Mouse (Mus musculus) hindbrain, embryonic 15.5 days (tissue): ENCODE measurements at regions not wholly inside any gene's neighbourhood (a gene's known extent, or its start where the extent isn't known, plus 50 kb on each side); places are given as distances from the start of the nearest gene placed in this dataset.

Experiments used
- ATAC-seq: fragments of 200-750 bp; cut with Nextera tagmentation; 2 replicates; pipeline ENCODE4 v1.8.0; 2017; ENCODE audit warnings: low read depth, moderate number of reproducible peaks, moderate TSS enrichment; ENCODE audit not compliant: low FRiP score
- H3K27ac ChIP-seq: fragments of 300-500 bp; sonication (generic); replicated peaks from 2 replicates; pipeline ENCODE4 v1.5.1; 2015; ENCODE audit warnings: mild to moderate bottlenecking, inconsistent platforms
- H3K27me3 ChIP-seq: fragments of 300-500 bp; sonication (generic); 2 replicates; pipeline ENCODE4 v1.6.1; 2015; ENCODE audit warnings: control low read depth, inconsistent platforms
- H3K36me3 ChIP-seq: fragments of 300-500 bp; sonication (generic); 2 replicates; pipeline ENCODE4 v1.6.1; 2015; ENCODE audit warnings: control low read depth, inconsistent platforms
- H3K4me1 ChIP-seq: fragments of 300-500 bp; sonication (generic); replicated peaks from 2 replicates; pipeline ENCODE4 v1.6.1; 2015; ENCODE audit warnings: control low read depth, inconsistent platforms
- H3K4me2 ChIP-seq: fragments of 300-500 bp; sonication (generic); 2 replicates; pipeline ENCODE4 v1.6.1; 2015; ENCODE audit warnings: moderate library complexity, mild to moderate bottlenecking, inconsistent platforms
- H3K4me3 ChIP-seq: fragments of 300-500 bp; sonication (generic); 2 replicates; pipeline ENCODE4 v1.5.1; 2015; ENCODE audit warnings: mild to moderate bottlenecking, inconsistent platforms
- H3K9ac ChIP-seq: fragments of 300-500 bp; sonication (generic); 2 replicates; pipeline ENCODE4 v1.6.1; 2015; ENCODE audit warnings: inconsistent platforms
- H3K9me3 ChIP-seq: fragments of 300-500 bp; sonication (generic); 2 replicates; pipeline ENCODE4 v1.6.1; 2016; ENCODE audit warnings: control low read depth, inconsistent platforms
- WGBS: fragments of 180-500 bp; shearing (Covaris S2); methylation state at CpG from one replicate; pipeline ENCODE4 v1.1.7; 2015; 5-methylcytosine and 5-hydroxymethylcytosine counted together

DNA sequence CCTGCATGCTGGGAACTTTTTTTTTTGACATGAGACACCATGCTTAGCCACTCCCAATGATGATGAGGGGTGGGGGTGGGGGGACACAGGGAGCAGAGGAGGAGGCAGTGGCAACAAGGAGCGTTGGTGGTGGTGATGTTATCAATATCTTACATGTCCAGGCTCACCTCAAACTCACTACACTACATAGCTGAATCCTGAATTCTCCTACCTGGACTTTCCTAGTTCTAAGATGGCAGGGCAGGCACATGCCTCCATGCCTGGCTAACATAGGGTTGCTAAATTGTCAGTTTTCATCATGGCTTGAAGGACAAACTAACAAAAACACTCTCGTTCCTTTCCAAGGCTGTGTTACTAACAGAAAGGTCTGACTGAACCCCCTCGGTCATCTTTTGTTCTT lies 170.6 kb upstream of the Zfp637 start:
- Histone ChIP-seq H3K36me3 (no peaks in the 10 kb centered on the region), H3K4me2 (no peak overlapping the region), H3K27me3 (no peaks in the 10 kb centered on the region), H3K4me1 (no peaks in the 10 kb centered on the region), H3K27ac (no peak overlapping the region), H3K4me3 (no peak overlapping the region), H3K9ac (no peak overlapping the region), H3K9me3 (no peaks in the 10 kb centered on the region)
- WGBS: 57% methylated on average over 3 of the region's 3 CpGs
- no peak for ATAC-seq

DNA sequence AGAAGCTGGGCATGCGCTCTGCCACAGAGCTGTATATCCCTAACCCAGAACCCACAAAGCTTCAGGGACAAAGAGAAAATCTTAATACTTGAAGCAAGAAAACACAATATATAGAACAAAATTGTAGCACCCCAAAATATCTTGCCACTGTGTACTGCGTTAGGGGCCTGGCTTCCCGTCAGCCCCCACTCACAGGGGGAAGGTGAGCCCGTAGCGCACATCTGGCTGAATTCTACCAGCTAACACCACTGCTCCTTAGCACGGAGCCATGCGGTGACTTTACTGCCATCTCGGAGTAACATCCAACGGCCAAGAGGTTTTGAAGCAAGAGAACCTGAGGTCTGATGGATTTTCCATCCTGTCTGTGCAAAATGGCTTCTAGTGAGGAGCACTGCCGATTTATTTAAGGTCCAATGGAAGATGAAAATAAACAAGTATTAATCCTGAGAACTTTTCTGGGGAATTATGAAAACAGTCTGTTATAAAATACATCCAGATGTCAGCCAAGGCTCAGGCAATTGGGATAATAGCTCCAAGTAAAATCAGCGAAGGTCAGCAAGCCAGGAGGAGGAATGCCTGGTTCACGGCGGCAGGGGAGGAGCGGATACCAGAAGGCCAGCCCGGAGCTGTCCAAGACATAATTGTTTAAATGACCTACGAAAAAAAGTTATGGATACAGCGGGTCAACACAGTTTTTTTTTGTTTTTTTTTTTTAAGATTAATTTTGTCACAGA lies 170.0 kb upstream of the Zfp637 start:
- no peak overlapping the region for H3K9ac ChIP-seq
- H3K9me3 ChIP-seq: no peaks in the 10 kb centered on the region
- no peak overlapping the region for H3K4me3 ChIP-seq
- H3K27me3 ChIP-seq: no peaks in the 10 kb centered on the region
- no peaks in the 10 kb centered on the region for H3K36me3 ChIP-seq
- no peak overlapping the region for H3K27ac ChIP-seq
- WGBS: 82% methylated on average over 17 of the region's 17 CpGs
- H3K4me2 ChIP-seq: no peak overlapping the region
- no peak for ATAC-seq
- H3K4me1 ChIP-seq: no peaks in the 10 kb centered on the region

- ATAC-seq: no peak
- Histone ChIP-seq H3K4me2 (no peak overlapping the region), H3K9ac (no peak overlapping the region), H3K27ac (no peak overlapping the region), H3K9me3 (no peaks in the 10 kb centered on the region), H3K27me3 (no peaks in the 10 kb centered on the region), H3K36me3 (no peaks in the 10 kb centered on the region), H3K4me3 (no peak overlapping the region), H3K4me1 (no peaks in the 10 kb centered on the region)
- WGBS: 59% methylated on average over 15 of the region's 15 CpGs
These were observed 165.8 kb upstream of the Zfp637 start for GRCm38 (mm10) chr6:117675059-117675800.

- H3K4me1 ChIP-seq: no peaks in the 10 kb centered on the region
- no peaks in the 10 kb centered on the region for H3K27me3 ChIP-seq
- H3K36me3 ChIP-seq: no peaks in the 10 kb centered on the region
- 0 out of 2 replicates have a peak, but pooled peaks have one; percentile 45 for ATAC-seq
- whole genome bisulfite sequencing: 60% methylated on average over 10 of the region's 10 CpGs
- no peak overlapping the region for H3K4me2 ChIP-seq
- H3K9ac ChIP-seq: no peak overlapping the region
- no peak overlapping the region for H3K27ac ChIP-seq
- no peaks in the 10 kb centered on the region for H3K9me3 ChIP-seq
- H3K4me3 ChIP-seq: no peak overlapping the region
These were observed 164.7 kb upstream of the Zfp637 start for GRCm38 (mm10) chr6:117676064-117676821.

- H3K4me2 ChIP-seq: no peak overlapping the region
- no peak overlapping the region for H3K4me3 ChIP-seq
- no peak for ATAC-seq
- no peak overlapping the region for H3K27ac ChIP-seq
- no peaks in the 10 kb centered on the region for H3K9me3 ChIP-seq
- H3K9ac ChIP-seq: no peak overlapping the region
- H3K4me1 ChIP-seq: no peaks in the 10 kb centered on the region
- WGBS: 65% methylated on average over 7 of the region's 7 CpGs
- no peaks in the 10 kb centered on the region for H3K27me3 ChIP-seq
- no peaks in the 10 kb centered on the region for H3K36me3 ChIP-seq
These were observed 163.9 kb upstream of the Zfp637 start for GRCm38 (mm10) chr6:117677062-117677461.

GRCm38 (mm10) chr6:117677821-117678220 lies 163.2 kb upstream of the Zfp637 start:
- no peak overlapping the region for H3K27ac ChIP-seq
- no peak overlapping the region for H3K9ac ChIP-seq
- no peak overlapping the region for H3K4me2 ChIP-seq
- no peak for ATAC-seq
- no peaks in the 10 kb centered on the region for H3K4me1 ChIP-seq
- H3K4me3 ChIP-seq: no peak overlapping the region
- 80% methylated on average over 2 of the region's 2 CpGs for WGBS
- H3K36me3 ChIP-seq: no peaks in the 10 kb centered on the region
- no peaks in the 10 kb centered on the region for H3K9me3 ChIP-seq
- no peaks in the 10 kb centered on the region for H3K27me3 ChIP-seq

DNA sequence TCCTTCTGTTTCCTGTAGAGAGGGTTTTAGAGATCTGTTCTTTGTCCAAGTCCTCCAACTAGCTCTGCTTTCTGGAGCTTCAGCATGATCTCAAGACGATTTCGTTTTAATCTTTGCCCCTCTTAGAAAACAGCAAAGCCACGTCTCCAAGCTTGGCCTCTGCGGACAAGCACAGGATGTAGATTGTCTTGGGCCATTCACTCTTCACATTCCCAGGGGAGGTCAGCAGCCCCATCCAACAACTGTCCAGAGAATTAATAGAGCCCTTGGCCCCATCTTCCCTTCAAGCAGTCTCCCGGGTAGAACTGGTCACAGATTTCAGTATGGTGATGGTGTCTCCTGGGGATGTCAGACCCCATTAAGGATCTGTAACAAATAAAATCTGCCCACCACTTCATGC lies 162.7 kb upstream of the Zfp637 start:
- Histone ChIP-seq H3K4me3 (no peak overlapping the region), H3K4me1 (no peaks in the 10 kb centered on the region), H3K9me3 (no peaks in the 10 kb centered on the region), H3K27me3 (no peaks in the 10 kb centered on the region), H3K36me3 (no peaks in the 10 kb centered on the region), H3K9ac (no peak overlapping the region), H3K27ac (no peak overlapping the region), H3K4me2 (no peak overlapping the region)
- ATAC-seq: no peak
- 82% methylated on average over 5 of the region's 5 CpGs for WGBS

DNA sequence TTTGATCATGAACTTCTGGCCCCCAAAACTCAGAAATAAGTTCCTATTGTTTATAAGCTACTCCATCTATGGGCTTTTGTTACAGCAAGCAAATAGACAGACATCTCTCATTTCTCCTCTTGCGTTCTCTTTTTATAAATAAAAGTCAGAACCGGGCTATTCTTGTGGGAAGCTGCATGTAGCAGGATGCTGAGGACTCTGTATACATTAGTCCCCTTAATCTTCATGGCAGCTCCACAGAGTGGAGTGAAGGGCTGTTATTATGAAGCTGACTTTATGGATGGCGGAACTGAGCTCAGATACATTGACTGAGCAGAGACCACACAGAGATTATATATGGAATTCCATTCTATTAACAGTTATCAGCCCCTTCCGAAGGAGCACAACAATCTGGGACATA lies 162.1 kb upstream of the Zfp637 start:
- 79% methylated on average over 4 of the region's 4 CpGs for WGBS
- Histone ChIP-seq H3K27me3 (no peaks in the 10 kb centered on the region), H3K4me3 (no peak overlapping the region), H3K4me1 (no peaks in the 10 kb centered on the region), H3K9ac (no peak overlapping the region), H3K36me3 (no peaks in the 10 kb centered on the region), H3K4me2 (no peak overlapping the region), H3K9me3 (no peaks in the 10 kb centered on the region), H3K27ac (no peak overlapping the region)
- no peak for ATAC-seq

DNA sequence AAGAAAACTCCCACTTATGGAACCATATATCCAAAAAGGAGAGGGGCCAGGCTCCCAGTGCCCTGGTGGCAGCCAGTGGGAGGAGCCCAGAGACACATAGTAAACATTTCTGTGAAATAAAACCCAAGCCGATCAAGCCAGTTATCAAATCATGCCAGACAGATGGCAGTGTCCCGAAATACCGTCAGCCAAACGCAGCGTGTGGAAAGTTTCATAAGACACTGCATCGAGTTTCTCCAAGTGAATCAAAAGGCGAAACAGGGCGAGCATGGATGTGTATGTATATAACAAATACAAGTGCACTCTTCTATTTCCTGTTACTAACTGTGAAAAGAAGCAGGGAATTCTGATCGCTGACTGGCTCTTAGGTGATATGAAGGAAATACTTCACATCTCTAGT lies 154.8 kb upstream of the Zfp637 start:
- Histone ChIP-seq H3K27ac (no peak overlapping the region), H3K36me3 (no peaks in the 10 kb centered on the region), H3K9me3 (no peaks in the 10 kb centered on the region), H3K4me2 (no peak overlapping the region), H3K4me3 (no peak overlapping the region), H3K4me1 (no peaks in the 10 kb centered on the region), H3K9ac (no peak overlapping the region), H3K27me3 (no peaks in the 10 kb centered on the region)
- WGBS: 89% methylated on average over 9 of the region's 9 CpGs
- ATAC-seq: no peak

DNA sequence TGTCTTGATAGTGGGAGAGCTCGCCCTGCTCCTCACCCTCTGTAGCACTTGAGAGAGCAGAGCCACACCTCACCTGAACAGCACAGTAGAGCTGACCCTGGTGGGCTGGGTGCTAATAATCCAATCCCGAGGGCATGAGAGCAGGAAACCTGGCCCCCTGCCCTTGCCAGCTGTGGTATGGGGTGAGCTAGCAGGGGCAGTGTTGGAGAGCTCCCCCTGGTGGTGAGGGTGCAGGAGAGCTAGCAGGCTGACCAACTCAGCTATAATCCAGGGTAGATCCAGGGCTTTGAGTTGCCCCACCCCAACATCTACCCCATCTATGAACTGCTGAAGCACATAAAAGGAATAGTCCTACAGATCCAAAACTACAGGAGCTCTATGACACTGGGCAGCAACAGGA lies 153.9 kb upstream of the Zfp637 start:
- no peak overlapping the region for H3K4me3 ChIP-seq
- H3K4me2 ChIP-seq: no peak overlapping the region
- H3K27ac ChIP-seq: no peak overlapping the region
- H3K27me3 ChIP-seq: no peaks in the 10 kb centered on the region
- ATAC-seq: no peak
- no peak overlapping the region for H3K9ac ChIP-seq
- 87% methylated on average over 2 of the region's 2 CpGs for WGBS
- no peaks in the 10 kb centered on the region for H3K36me3 ChIP-seq
- no peaks in the 10 kb centered on the region for H3K9me3 ChIP-seq
- H3K4me1 ChIP-seq: no peaks in the 10 kb centered on the region

- 73% methylated on average over 8 of the region's 8 CpGs for WGBS
- H3K27me3 ChIP-seq: no peaks in the 10 kb centered on the region
- H3K9me3 ChIP-seq: no peaks in the 10 kb centered on the region
- no peak overlapping the region for H3K27ac ChIP-seq
- no peaks in the 10 kb centered on the region for H3K36me3 ChIP-seq
- H3K4me1 ChIP-seq: no peaks in the 10 kb centered on the region
- ATAC-seq: no peak
- no peak overlapping the region for H3K4me3 ChIP-seq
- no peak overlapping the region for H3K9ac ChIP-seq
- H3K4me2 ChIP-seq: no peak overlapping the region
These were observed 152.3 kb upstream of the Zfp637 start for GRCm38 (mm10) chr6:117688664-117689178.

- no peak for ATAC-seq
- Histone ChIP-seq H3K36me3 (no peaks in the 10 kb centered on the region), H3K4me3 (no peak overlapping the region), H3K4me2 (no peak overlapping the region), H3K9ac (no peak overlapping the region), H3K27me3 (no peaks in the 10 kb centered on the region), H3K4me1 (no peaks in the 10 kb centered on the region), H3K9me3 (no peaks in the 10 kb centered on the region), H3K27ac (no peak overlapping the region)
- WGBS: 71% methylated on average over 5 of the region's 5 CpGs
These were observed 140.7 kb upstream of the Zfp637 start for GRCm38 (mm10) chr6:117700286-117700685.
